Mouse (Mus musculus): ENCODE results near the gene Pnpla2. TPM values are rescaled to one million over a fixed set of nuclear protein-coding genes. Genes with fewer than 3 reads are reported as not detected.

The Pnpla2 gene
- polyA plus RNA-seq, 1 experiment = 21.3 TPM

- Histone ChIP-seq H3K4me3 (replicated peaks; ENCODE audit: control insufficient read depth, low read depth, low read length) (no peak overlapping the region), H3K4me1 (ENCODE audit: control insufficient read depth, insufficient read depth, low read length) (no peaks in the 10 kb centered on the region), H3K27ac (ENCODE audit: control insufficient read depth, insufficient read depth, low read depth, low read length, poor library complexity) (no peak overlapping the region)
- TF ChIP-seq CTCF (IDR thresholded peaks at IDR 0.05; ENCODE audit: control insufficient read depth, insufficient read depth, low read length) (no peak), POLR2A (IDR thresholded peaks at IDR 0.05; ENCODE audit: borderline replicate concordance, control insufficient read depth, low read depth, low read length) (no peak)
- 78% methylated on average over 6 of the region's 6 CpGs for WGBS
Observed at GRCm38 (mm10) chr7:141416144-141416841, 38.7 kb upstream of the Pnpla2 start.

GRCm38 (mm10) chr7:141417731-141418681 is 37.0 kb upstream of the Pnpla2 start:
- Histone ChIP-seq H3K4me3 (replicated peaks; ENCODE audit: control insufficient read depth, low read depth, low read length) (no peak overlapping the region), H3K4me1 (ENCODE audit: control insufficient read depth, insufficient read depth, low read length) (no peaks in the 10 kb centered on the region), H3K27ac (ENCODE audit: control insufficient read depth, insufficient read depth, low read depth, low read length, poor library complexity) (no peak overlapping the region)
- 76% methylated on average over 8 of the region's 8 CpGs for WGBS
- TF ChIP-seq POLR2A (IDR thresholded peaks at IDR 0.05; ENCODE audit: borderline replicate concordance, control insufficient read depth, low read depth, low read length) = no peak
- TF ChIP-seq CTCF (IDR thresholded peaks at IDR 0.05; ENCODE audit: control insufficient read depth, insufficient read depth, low read length) = no peak

GRCm38 (mm10) chr7:141418970-141419369 is 36.0 kb upstream of the Pnpla2 start:
- no peak for TF ChIP-seq CTCF (IDR thresholded peaks at IDR 0.05; ENCODE audit: control insufficient read depth, insufficient read depth, low read length)
- no peak for TF ChIP-seq POLR2A (IDR thresholded peaks at IDR 0.05; ENCODE audit: borderline replicate concordance, control insufficient read depth, low read depth, low read length)
- Histone ChIP-seq H3K4me1 (ENCODE audit: control insufficient read depth, insufficient read depth, low read length) (no peaks in the 10 kb centered on the region), H3K4me3 (replicated peaks; ENCODE audit: control insufficient read depth, low read depth, low read length) (no peak overlapping the region), H3K27ac (ENCODE audit: control insufficient read depth, insufficient read depth, low read depth, low read length, poor library complexity) (no peak overlapping the region)
- 29% methylated on average over 7 of the region's 7 CpGs for WGBS

GRCm38 (mm10) chr7:141420030-141420702 is 34.8 kb upstream of the Pnpla2 start:
- no peak overlapping the region for H3K4me3 ChIP-seq (replicated peaks; ENCODE audit: control insufficient read depth, low read depth, low read length)
- 77% methylated on average over 9 of the region's 9 CpGs for WGBS
- no peak overlapping the region for H3K27ac ChIP-seq (ENCODE audit: control insufficient read depth, insufficient read depth, low read depth, low read length, poor library complexity)
- no peaks in the 10 kb centered on the region for H3K4me1 ChIP-seq (ENCODE audit: control insufficient read depth, insufficient read depth, low read length)
- TF ChIP-seq CTCF (IDR thresholded peaks at IDR 0.05; ENCODE audit: control insufficient read depth, insufficient read depth, low read length) (no peak), POLR2A (IDR thresholded peaks at IDR 0.05; ENCODE audit: borderline replicate concordance, control insufficient read depth, low read depth, low read length) (no peak)

GRCm38 (mm10) chr7:141423811-141424210 is 31.2 kb upstream of the Pnpla2 start:
- Histone ChIP-seq H3K27ac (ENCODE audit: control insufficient read depth, insufficient read depth, low read depth, low read length, poor library complexity) (no peak overlapping the region), H3K4me3 (replicated peaks; ENCODE audit: control insufficient read depth, low read depth, low read length) (no peak overlapping the region), H3K4me1 (ENCODE audit: control insufficient read depth, insufficient read depth, low read length) (no peaks in the 10 kb centered on the region)
- no peak for TF ChIP-seq CTCF (IDR thresholded peaks at IDR 0.05; ENCODE audit: control insufficient read depth, insufficient read depth, low read length)
- TF ChIP-seq POLR2A (IDR thresholded peaks at IDR 0.05; ENCODE audit: borderline replicate concordance, control insufficient read depth, low read depth, low read length) = no peak
- 67% methylated on average over 4 of the region's 4 CpGs for WGBS

- 80% methylated on average over 12 of the region's 12 CpGs for WGBS
- Histone ChIP-seq H3K4me3 (replicated peaks; ENCODE audit: control insufficient read depth, low read depth, low read length) (no peak overlapping the region), H3K4me1 (ENCODE audit: control insufficient read depth, insufficient read depth, low read length) (no peaks in the 10 kb centered on the region; the same call in 1 of the 2 replicates), H3K27ac (ENCODE audit: control insufficient read depth, insufficient read depth, low read depth, low read length, poor library complexity) (no peak overlapping the region)
- no peak for TF ChIP-seq CTCF (IDR thresholded peaks at IDR 0.05; ENCODE audit: control insufficient read depth, insufficient read depth, low read length)
- TF ChIP-seq POLR2A (IDR thresholded peaks at IDR 0.05; ENCODE audit: borderline replicate concordance, control insufficient read depth, low read depth, low read length) = no peak
Observed at GRCm38 (mm10) chr7:141426948-141427730, 27.9 kb upstream of the Pnpla2 start.

- no peak for TF ChIP-seq CTCF (IDR thresholded peaks at IDR 0.05; ENCODE audit: control insufficient read depth, insufficient read depth, low read length)
- no peak for TF ChIP-seq POLR2A (IDR thresholded peaks at IDR 0.05; ENCODE audit: borderline replicate concordance, control insufficient read depth, low read depth, low read length)
- H3K4me1 ChIP-seq (ENCODE audit: control insufficient read depth, insufficient read depth, low read length) = no peaks in the 10 kb centered on the region; the same call in 1 of the 2 replicates
- WGBS = 78% methylated on average over 5 of the region's 5 CpGs
- H3K27ac ChIP-seq (ENCODE audit: control insufficient read depth, insufficient read depth, low read depth, low read length, poor library complexity) = no peak overlapping the region
- H3K4me3 ChIP-seq (replicated peaks; ENCODE audit: control insufficient read depth, low read depth, low read length) = no peak overlapping the region
Observed at GRCm38 (mm10) chr7:141428701-141429100, 26.3 kb upstream of the Pnpla2 start.

Data from bone marrow, adult 2 months (tissue).